Mouse (Mus musculus) cerebellum, adult 2 months (tissue): Measurements from ENCODE around the gene Hoxb1.

ENCODE experiments used
- CTCF ChIP-seq: fragments of 200-500 bp; IDR thresholded peaks from 2 replicates; pipeline ENCODE4 v1.5.1; 2011; ENCODE audit warnings: low read depth, mild to moderate bottlenecking, control low read depth, low read length, moderate library complexity, borderline replicate concordance; ENCODE audit not compliant: insufficient read depth
- POLR2A ChIP-seq: fragments of 200-500 bp; IDR thresholded peaks from 2 replicates; pipeline ENCODE4 v1.6.1; 2011; ENCODE audit warnings: low read length, control low read depth, borderline replicate concordance; ENCODE audit not compliant: insufficient read depth

DNA sequence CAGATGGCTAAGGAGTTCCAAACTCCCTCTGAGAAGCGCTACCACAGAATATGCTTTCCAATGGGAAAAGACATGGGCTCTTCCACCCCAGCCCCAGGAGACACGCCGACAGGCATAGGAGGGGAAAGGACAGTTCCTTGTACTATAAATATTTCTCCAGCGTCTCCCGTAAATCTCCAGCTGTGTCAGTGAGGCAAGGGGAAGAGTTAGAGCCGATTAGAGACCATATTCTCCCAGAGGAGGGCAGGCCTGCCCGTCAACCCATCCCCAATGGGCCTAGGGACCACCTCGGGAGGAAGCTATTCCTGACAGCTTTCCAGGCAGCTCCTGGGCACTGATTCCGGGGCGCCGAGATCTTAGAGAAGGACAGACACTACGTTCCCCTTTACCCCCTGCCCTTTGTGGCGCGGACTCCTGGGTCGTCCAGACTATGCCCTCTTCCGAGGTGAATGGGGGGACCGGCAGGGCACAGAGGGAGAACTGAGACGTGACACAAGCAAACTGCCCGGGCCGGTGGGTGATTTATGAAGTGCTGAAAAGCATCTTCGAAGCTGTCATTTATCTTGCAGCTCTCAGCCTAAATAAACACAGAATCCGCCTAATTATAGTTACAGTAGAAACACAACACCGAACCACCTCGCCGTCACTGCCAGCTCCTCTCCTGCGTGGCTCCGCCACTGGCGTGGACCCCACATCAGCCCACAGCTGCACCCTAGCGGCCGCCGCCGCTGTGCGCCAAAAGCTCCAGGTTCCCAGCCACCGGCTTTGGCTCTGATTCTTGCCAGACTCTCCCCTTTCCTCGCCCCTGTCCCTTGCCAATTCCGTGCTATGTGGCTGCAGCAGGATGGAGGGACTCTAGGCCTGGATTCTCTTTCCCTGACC, 41.9 kb downstream of the Hoxb1 start:
- TF ChIP-seq POLR2A (no peak), CTCF (no peak)
